Mouse (Mus musculus) left cerebral cortex, postnatal 36 days (tissue): ENCODE results near the gene Gm49318. TPM values are rescaled to one million over a fixed set of nuclear protein-coding genes. Genes with fewer than 3 reads are reported as not detected.

Experiments used
- DNase-seq, 2 experiments: peaks; one replicate each; pipeline ENCODE4 v3.0.0; 2021 to 2022; ENCODE audit warnings: low spot score in 2 of 2, mixed read lengths in 1 of 2
- intact Hi-C: fragments of 180-260 bp; cut with DNase I; formaldehyde crosslinking; loops from one replicate; pipeline ENCODE4 v1.15.1; 2025
- microRNA-seq: library from miRNA; unstranded; fragments of <30 nt; microRNA quantifications from one replicate; pipeline ENCODE4 v1.2.0, GENCODE M21; 2022
- total RNA-seq, 2 experiments: library from RNA; stranded (reverse); gene quantifications; 2 replicates each; pipeline ENCODE4 v1.2.3; 2021

Gene Gm49318
- total RNA-seq, 2 experiments from 2014 or later = 3.0 to 5.5 TPM

DNA sequence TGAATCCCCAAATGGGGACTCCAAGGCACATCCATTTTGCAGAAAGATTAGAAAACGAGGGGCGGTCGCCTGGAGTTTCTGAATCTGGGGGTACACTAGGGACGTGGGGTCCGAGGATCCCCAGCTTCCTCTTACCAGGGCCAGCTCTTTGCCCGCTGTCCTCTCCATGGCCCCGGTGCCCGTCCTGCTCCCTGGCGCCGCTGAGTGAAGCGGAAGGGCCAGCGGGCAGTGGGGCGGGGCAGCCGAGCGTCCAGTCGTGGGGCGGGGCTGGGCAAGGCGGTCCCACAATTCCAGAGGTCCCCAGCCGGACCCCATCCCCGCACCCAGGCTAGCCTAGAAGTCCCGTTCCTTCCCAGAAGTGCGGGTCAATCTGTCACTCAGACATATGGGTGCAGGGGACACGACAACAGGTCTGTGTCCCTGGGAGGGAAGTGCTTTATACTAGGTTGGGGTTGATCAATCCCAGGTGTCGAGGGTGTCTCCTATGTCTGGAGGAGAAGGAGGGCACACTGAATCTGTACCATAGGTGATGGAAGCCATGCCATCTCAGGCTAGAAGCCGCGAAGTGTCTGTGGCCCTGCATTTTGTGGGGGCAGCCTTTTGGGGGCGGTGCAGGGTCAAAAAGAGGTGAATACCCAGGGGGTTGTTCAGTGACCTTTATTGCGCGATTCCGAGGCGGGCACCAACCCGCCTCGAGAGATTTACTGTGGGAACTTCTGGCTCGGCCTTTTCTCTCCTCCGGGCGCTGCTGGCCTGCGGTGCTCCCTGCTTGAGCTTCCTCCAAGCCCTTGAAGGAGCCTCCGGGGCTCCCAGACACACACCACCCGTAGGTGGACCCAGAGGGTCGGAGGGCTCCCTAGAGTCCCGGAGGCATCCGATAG is 81.6 kb downstream of the Gm49318 start, which contains the start of gene Rgl3:
Rgl3 (minus strand) TSS at position 217 of the 881 bp plus-strand sequence.
- intact Hi-C loops = no loop called here

DNA sequence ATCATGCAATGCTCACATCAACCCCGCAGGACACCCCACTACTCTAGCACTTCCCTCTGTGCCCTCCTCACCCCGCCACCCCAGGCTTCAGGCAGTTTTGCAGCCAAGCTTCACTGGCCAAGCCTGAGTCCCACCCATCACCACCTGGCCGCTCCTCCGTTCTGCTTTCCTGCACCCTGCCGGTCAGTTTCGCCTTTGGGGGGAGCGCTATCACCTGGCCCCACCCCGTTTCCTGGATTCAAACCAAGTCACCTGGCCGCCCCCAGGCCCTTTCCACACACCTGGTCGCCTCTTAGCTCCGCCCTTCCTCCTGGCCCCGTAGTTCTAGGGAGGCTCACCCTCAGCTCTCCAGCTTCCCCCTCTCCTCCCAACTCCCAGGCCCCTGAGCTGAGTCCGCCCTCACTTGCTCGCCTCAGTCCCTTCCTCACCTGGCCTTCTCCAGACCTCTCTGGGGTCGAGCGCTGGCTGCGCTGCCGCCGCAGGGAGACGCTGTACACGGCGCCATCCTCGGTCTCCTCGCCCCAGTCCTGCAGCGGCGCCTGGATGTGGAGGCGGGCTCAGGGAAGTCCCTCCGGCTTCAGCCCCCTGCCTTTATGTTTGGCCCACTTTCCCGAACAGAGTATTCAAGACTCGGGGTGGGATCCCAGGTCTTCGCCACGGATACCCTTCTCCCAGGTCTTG is 82.5 kb downstream of the Gm49318 start:
- no peak for DNase-seq
- intact Hi-C loops = no loop called here

More for the DNA sequence above, 81.6 kb downstream of the Gm49318 start, which contains the start of gene Rgl3:
- no peak for DNase-seq

DNA sequence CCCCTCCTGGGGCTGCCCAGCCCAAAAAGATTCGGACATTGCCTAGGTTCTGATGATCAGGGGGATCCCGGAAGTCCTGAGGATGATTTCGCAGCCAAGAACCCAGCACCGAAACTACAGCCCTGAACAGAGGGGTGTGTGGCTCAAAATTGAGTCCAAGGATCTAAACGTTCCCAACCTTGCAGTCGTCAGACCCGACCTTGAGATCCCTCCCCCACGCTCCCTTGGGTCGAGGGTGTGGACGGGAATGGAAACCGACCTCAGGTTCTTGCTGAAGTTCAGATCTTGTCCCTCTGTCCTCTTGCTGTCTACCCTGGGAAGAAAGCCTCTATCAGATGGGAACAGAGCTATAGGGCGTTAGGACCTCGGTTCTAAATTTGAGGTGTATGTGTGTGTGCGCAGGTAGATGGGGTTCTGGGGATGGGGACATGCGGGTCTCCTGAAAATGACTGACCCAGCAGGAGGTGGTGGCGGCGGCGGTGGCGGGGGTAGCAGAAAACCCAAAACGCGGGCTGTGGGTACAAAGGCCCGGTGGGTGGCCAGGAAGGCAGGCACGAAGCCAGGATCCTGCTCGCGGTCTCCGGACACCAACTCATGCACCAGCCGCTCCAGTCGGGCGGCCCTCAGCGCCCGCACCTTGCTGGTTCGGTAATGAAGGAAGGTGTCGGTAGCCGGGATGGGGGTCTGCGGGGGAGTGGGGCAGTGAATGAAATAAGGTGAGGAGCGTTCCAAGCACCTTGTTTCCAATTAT is 83.3 kb downstream of the Gm49318 start:
- intact Hi-C loops = no loop called here
- no peak for DNase-seq

Small RNA genes within 50 kb of the gene (microRNA-seq; reads per million reads assigned to microRNA genes)
- 2.8 reads per million, percentile 5 among the genes with 10 or more reads in this experiment for gene Mir7084

Other genes starting within 250 kb of the Gm49318 start
- not detected for gene Angptl8, start 235.7 kb downstream of the Gm49318 start, total RNA-seq
- 10 to 100 TPM; 11.4 to 18.8 TPM for gene Dock6, start 218.6 kb downstream of the Gm49318 start, total RNA-seq
- gene Rab3d, start 153.1 kb downstream of the Gm49318 start, total RNA-seq = 10 to 100 TPM; 13.5 to 16.1 TPM
- 10 to 100 TPM; 13.0 to 20.1 TPM for gene Ccdc159, start 143.8 kb downstream of the Gm49318 start, total RNA-seq
- gene Tmem205, start 143.7 kb downstream of the Gm49318 start, total RNA-seq = 10 to 100 TPM; 32.8 to 38.5 TPM
- 100 to 1,000 TPM; 193 to 201 TPM for gene Plppr2, start 134.2 kb downstream of the Gm49318 start, total RNA-seq
- 10 to 100 TPM; 14.8 to 15.2 TPM for gene Swsap1, start 115.5 kb downstream of the Gm49318 start, total RNA-seq
- gene Epor, start 107.8 kb downstream of the Gm49318 start, total RNA-seq = 10 to 100 TPM in 1 of 2 experiments, 1 to 10 TPM in 1; 7.7 to 11.6 TPM
- 1 to 10 TPM; 1.7 to 2.5 TPM for gene Rgl3, start 81.8 kb downstream of the Gm49318 start, total RNA-seq
- gene Ccdc151, start 68.6 kb downstream of the Gm49318 start, total RNA-seq = 10 to 100 TPM in 1 of 2 experiments, 1 to 10 TPM in 1; 6.8 to 10.0 TPM
- 10 to 100 TPM; 92.6 to 98.6 TPM for gene Prkcsh, start 68.5 kb downstream of the Gm49318 start, total RNA-seq
- 100 to 1,000 TPM; 155 to 158 TPM for gene Elavl3, start 19.2 kb downstream of the Gm49318 start, total RNA-seq
- 10 to 100 TPM; 18.7 to 22.8 TPM for gene Zfp653, start 117 bp upstream of the Gm49318 start, total RNA-seq
- 10 to 100 TPM; 42.3 to 48.2 TPM for gene Ecsit, start 14.2 kb upstream of the Gm49318 start, total RNA-seq
- under 1 TPM; 0.44 to 0.93 TPM for gene Cnn1, start 28.0 kb upstream of the Gm49318 start, total RNA-seq
- gene Elof1, start 45.9 kb upstream of the Gm49318 start, total RNA-seq = 10 to 100 TPM; 58.8 to 75.1 TPM
- gene Acp5, start 64.5 kb upstream of the Gm49318 start, total RNA-seq = under 1 TPM in 1 of 2 experiments, not detected in 1; 0.62 TPM
- 10 to 100 TPM; 45.7 to 46.6 TPM for gene Pigyl, start 85.6 kb upstream of the Gm49318 start, total RNA-seq
- gene Zfp872, start 116.8 kb upstream of the Gm49318 start, total RNA-seq = not detected
- gene Zfp809, start 154.5 kb upstream of the Gm49318 start, total RNA-seq = 10 to 100 TPM; 19.1 to 23.6 TPM
- 1 to 10 TPM; 4.3 to 4.4 TPM for gene Zfp599, start 188.6 kb upstream of the Gm49318 start, total RNA-seq
- 10 to 100 TPM; 16.5 to 20.4 TPM for gene Zfp810, start 236.4 kb upstream of the Gm49318 start, total RNA-seq